Comparison of ENCODE assay signal across 9 mouse cellular contexts in genomic region chr16:42444408-42444862, GRCm38 (mm10).
DNase-seq lines count a peak whose midpoint lies in the region; ATAC-seq lines count a peak whose summit lies in the region.
"Had no signal": no experiment of that assay in that cellular context is flagged by ENCODE, and none has a peak within 500 bp of the region (broad histone marks: within the 10 kb centered on the region; RNA-seq: fewer than 3 reads in every experiment).

No protein-coding gene starts in this region.

- H3K27me3 ChIP-seq in lung, embryonic 15.5 days: no peaks in the 10 kb centered on the region
- no peaks in the 10 kb centered on the region for H3K27me3 ChIP-seq in embryonic facial prominence, embryonic 14.5 days (replicated peaks; ENCODE audit: control insufficient read depth, insufficient read depth, low read length)
- no peaks in the 10 kb centered on the region for H3K27me3 ChIP-seq in hindbrain, embryonic 11.5 days (ENCODE audit: control insufficient read depth, insufficient read depth, low read length)
- H3K27me3 ChIP-seq in midbrain, embryonic 13.5 days: no peaks in the 10 kb centered on the region
- H3K27me3 ChIP-seq: Patski had no signal

- no peaks in the 10 kb centered on the region for H3K9me3 ChIP-seq in lung, embryonic 15.5 days
- H3K9me3 ChIP-seq in embryonic facial prominence, embryonic 14.5 days (ENCODE audit: control insufficient read depth, low read length): 0 out of 2 replicates have a peak, but pooled peaks cover 3% of the 10 kb centered on the region
- no peaks in the 10 kb centered on the region for H3K9me3 ChIP-seq in hindbrain, embryonic 11.5 days (ENCODE audit: control insufficient read depth, low read length)
- no peaks in the 10 kb centered on the region; the same call in 1 of the 2 replicates for H3K9me3 ChIP-seq in midbrain, embryonic 13.5 days

- no peak overlapping the region for H3K9ac ChIP-seq in lung, embryonic 15.5 days
- no peak overlapping the region for H3K9ac ChIP-seq in embryonic facial prominence, embryonic 14.5 days (ENCODE audit: low read depth, low read length)
- H3K9ac ChIP-seq in hindbrain, embryonic 11.5 days (ENCODE audit: low read depth, low read length): no peak overlapping the region
- H3K9ac ChIP-seq in midbrain, embryonic 13.5 days (replicated peaks): peak overlapping the region; percentile 51; the same call in 1 of the 2 replicates

- H3K4me2 ChIP-seq in lung, embryonic 15.5 days: peak overlapping the region; percentile 22; the same call in 1 of the 2 replicates
- peak overlapping the region; percentile 46 for H3K4me2 ChIP-seq in embryonic facial prominence, embryonic 14.5 days (ENCODE audit: low read depth, low read length)
- peak overlapping the region; percentile 31 for H3K4me2 ChIP-seq in hindbrain, embryonic 11.5 days (replicated peaks; ENCODE audit: low read depth, low read length)
- peak overlapping the region; percentile 59 for H3K4me2 ChIP-seq in midbrain, embryonic 13.5 days (replicated peaks)

- no peak overlapping the region for H3K4me3 ChIP-seq in lung, embryonic 15.5 days
- 0 out of 2 replicates have a peak overlapping the region, but pooled peaks have one; percentile 12 for H3K4me3 ChIP-seq in embryonic facial prominence, embryonic 14.5 days (ENCODE audit: low read depth, low read length)
- H3K4me3 ChIP-seq in hindbrain, embryonic 11.5 days (ENCODE audit: low read depth, low read length): no peak overlapping the region
- H3K4me3 ChIP-seq in midbrain, embryonic 13.5 days (replicated peaks): peak overlapping the region; percentile 31

- H3K4me1 ChIP-seq in lung, embryonic 15.5 days: peaks cover 6% of the 10 kb centered on the region; the same call in 1 of the 2 replicates
- H3K4me1 ChIP-seq in embryonic facial prominence, embryonic 14.5 days (ENCODE audit: control insufficient read depth, insufficient read depth, low read length): peaks cover 7% of the 10 kb centered on the region
- H3K4me1 ChIP-seq in hindbrain, embryonic 11.5 days (replicated peaks; ENCODE audit: control insufficient read depth, insufficient read depth, low read length): no peaks in the 10 kb centered on the region; the same call in 1 of the 2 replicates
- peaks cover 22% of the 10 kb centered on the region for H3K4me1 ChIP-seq in midbrain, embryonic 13.5 days (replicated peaks)

- ATAC-seq in lung, embryonic 15.5 days (ENCODE audit: borderline replicate concordance, extremely low read depth, low FRiP score, low TSS enrichment): no peak
- ATAC-seq in embryonic facial prominence, embryonic 14.5 days (ENCODE audit: low read depth): peak; percentile 41
- peak; percentile 79 for ATAC-seq in hindbrain, embryonic 11.5 days (ENCODE audit: low FRiP score)
- ATAC-seq in midbrain, embryonic 13.5 days: peak; percentile 83
- ATAC-seq: Patski had no signal

- H3K27ac ChIP-seq in lung, embryonic 15.5 days: no peak overlapping the region
- H3K27ac ChIP-seq in embryonic facial prominence, embryonic 14.5 days (replicated peaks; ENCODE audit: low read depth, low read length): no peak overlapping the region; the same call in 1 of the 2 replicates
- H3K27ac ChIP-seq in hindbrain, embryonic 11.5 days (ENCODE audit: low read depth, low read length): peak overlapping the region; percentile 61
- H3K27ac ChIP-seq in midbrain, embryonic 13.5 days: peak overlapping the region; percentile 95

- DNase-seq in lung, postnatal 4 days: no peak
- DNase-seq in embryonic facial prominence, embryonic 14.5 days (ENCODE audit: low spot score): peak; percentile 79
- DNase-seq in hindbrain, embryonic 11.5 days (ENCODE audit: low spot score): peak; percentile 55
- DNase-seq in urinary bladder, adult 2 months (ENCODE audit: low spot score): no peak
- no peak for DNase-seq in kidney, adult 11 months
- no peak for DNase-seq in kidney, postnatal 25 days

- no peaks in the 10 kb centered on the region for H3K36me3 ChIP-seq in lung, embryonic 15.5 days
- H3K36me3 ChIP-seq in embryonic facial prominence, embryonic 14.5 days (ENCODE audit: control insufficient read depth, insufficient read depth, low read length): no peaks in the 10 kb centered on the region
- no peaks in the 10 kb centered on the region for H3K36me3 ChIP-seq in hindbrain, embryonic 11.5 days (ENCODE audit: control insufficient read depth, insufficient read depth, low read length)
- no peaks in the 10 kb centered on the region for H3K36me3 ChIP-seq in midbrain, embryonic 13.5 days

- WGBS in lung, embryonic 15.5 days: 45% methylated on average over 10 of the region's 10 CpGs
- WGBS in embryonic facial prominence, embryonic 14.5 days: 35% methylated on average over 10 of the region's 10 CpGs
- 38% methylated on average over 10 of the region's 10 CpGs for WGBS in hindbrain, embryonic 11.5 days
- 16% methylated on average over 10 of the region's 10 CpGs for WGBS in midbrain, embryonic 13.5 days

Comparison
In these comparisons a context has a peak if more than half of its experiments do, and no peak if none do; other contexts are left out.
1. H3K27ac ChIP-seq: peak in hindbrain, embryonic 11.5 days (single experiment) and midbrain, embryonic 13.5 days (single experiment); none in lung, embryonic 15.5 days (single experiment) and embryonic facial prominence, embryonic 14.5 days (single experiment).
2. H3K4me3 ChIP-seq: peak in embryonic facial prominence, embryonic 14.5 days (single experiment) and midbrain, embryonic 13.5 days (single experiment); none in lung, embryonic 15.5 days (single experiment) and hindbrain, embryonic 11.5 days (single experiment).
3. DNase-seq: peak in embryonic facial prominence, embryonic 14.5 days (single experiment) and hindbrain, embryonic 11.5 days (single experiment); none in lung, postnatal 4 days (0 of 2), urinary bladder, adult 2 months (single experiment), kidney, adult 11 months (single experiment) and kidney, postnatal 25 days (0 of 2).
4. Peak in every context shown above with its lines, with median percentiles within 50 percentile points of each other: H3K4me2 ChIP-seq.